Mouse (Mus musculus): ENCODE measurements around the gene Fam207a. TPM values are rescaled to one million over a fixed set of nuclear protein-coding genes. Genes with fewer than 3 reads are reported as not detected.

Gene Fam207a
- 41.2 and 41.8 TPM in 2 replicates for polyA plus RNA-seq (2015; fragmentation: Nextera tagmentation; extraction: Ambion mirVana)

DNA sequence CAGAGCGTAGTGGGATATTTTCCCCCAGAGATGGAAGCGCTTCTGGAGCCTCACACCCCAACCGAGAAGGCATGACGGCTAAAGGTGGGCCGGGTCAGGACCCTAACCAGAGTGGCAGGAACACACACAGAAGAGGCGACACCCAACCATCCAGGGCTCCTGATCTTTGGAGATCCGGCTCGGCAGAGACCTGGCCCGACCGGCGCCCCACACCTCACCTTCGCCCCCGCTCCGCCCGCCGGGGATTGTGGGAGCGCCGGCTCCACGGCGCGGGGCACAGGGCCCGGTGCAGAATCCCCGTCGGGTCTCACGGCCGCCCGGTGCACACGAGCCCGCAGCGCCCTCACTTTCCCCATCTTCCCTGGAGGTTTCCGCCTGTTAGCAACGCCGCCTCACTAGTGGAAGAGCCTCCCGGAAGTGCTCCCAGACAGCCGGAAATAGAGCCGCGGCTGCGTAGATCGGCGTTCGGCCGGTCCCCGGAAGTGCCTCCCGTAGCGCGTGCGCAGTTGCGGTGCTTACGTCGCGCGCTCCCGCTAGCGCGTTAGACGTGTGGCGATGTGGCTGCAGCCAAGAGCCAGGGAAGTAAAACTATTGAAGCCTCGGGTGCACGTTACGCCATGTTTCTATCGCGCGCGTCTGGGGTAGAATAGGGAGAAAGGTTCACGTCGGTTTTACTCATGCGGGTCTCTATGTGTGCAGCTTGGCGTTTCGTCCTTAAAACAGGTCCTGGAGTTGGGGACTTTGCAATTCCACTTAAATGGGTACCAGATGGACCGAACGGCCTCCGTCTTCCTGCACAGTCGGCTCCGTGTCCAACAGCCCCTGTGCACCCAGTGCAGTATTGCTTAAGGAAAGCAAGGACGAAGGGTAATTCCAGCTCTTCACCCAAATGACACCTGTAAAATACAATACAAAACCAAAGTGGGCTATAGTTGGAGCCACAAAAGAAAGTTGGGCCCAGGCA lies at the start of gene Fam207a:
Gene Fam207a (minus strand): TSS at position 401 of the 964 bp plus-strand sequence.
- peak within 1 kb of the TSS; percentile 86 for H3K27ac ChIP-seq
- peak within 1 kb of the TSS; percentile 93 for H3K9ac ChIP-seq
- H3K4me2 ChIP-seq = peak within 1 kb of the TSS; percentile 88
- peak within 1 kb of the TSS; percentile 65 for H3K4me3 ChIP-seq
- ATAC-seq (ENCODE audit: low FRiP score) = peak; percentile 95
- H3K36me3 ChIP-seq = peaks cover 36% of the 10 kb centered on the region
- H3K27me3 ChIP-seq = peaks cover 3% of the 10 kb centered on the region; the same call in 1 of the 2 replicates
- H3K9me3 ChIP-seq = no peaks in the 10 kb centered on the region
- WGBS = under 1% methylated on average over 75 of the region's 75 CpGs
- peaks cover 24% of the 10 kb centered on the region for H3K4me1 ChIP-seq (replicated peaks)

DNA sequence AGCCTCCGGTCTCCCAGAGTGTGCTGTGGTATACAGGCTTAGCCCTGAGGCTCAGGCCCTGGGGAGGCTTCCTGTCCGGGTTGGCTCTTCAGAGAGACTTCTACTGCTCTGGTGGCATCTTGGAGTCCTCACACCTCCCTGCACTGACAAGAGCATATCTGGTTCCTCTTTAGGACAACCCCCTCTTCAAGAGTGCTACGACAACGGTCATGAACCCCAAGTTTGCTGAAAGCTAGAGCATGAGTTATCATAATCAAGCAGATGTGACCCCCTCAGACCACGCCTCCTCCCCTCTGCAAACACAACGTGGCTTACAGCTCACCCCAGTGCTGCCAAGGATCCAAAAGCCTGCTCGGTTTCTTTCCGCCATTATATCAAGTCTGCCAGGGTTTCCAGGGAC lies 49.4 kb upstream of the Fam207a start:
- H3K9ac ChIP-seq = no peak overlapping the region
- 85% methylated on average over 8 of the region's 8 CpGs for WGBS
- no peak overlapping the region for H3K27ac ChIP-seq
- no peak for ATAC-seq (ENCODE audit: low FRiP score)
- no peaks in the 10 kb centered on the region for H3K4me1 ChIP-seq (replicated peaks)
- no peak overlapping the region for H3K4me2 ChIP-seq
- H3K4me3 ChIP-seq = no peak overlapping the region
- H3K36me3 ChIP-seq = no peaks in the 10 kb centered on the region
- no peaks in the 10 kb centered on the region for H3K27me3 ChIP-seq
- H3K9me3 ChIP-seq = no peaks in the 10 kb centered on the region

DNA sequence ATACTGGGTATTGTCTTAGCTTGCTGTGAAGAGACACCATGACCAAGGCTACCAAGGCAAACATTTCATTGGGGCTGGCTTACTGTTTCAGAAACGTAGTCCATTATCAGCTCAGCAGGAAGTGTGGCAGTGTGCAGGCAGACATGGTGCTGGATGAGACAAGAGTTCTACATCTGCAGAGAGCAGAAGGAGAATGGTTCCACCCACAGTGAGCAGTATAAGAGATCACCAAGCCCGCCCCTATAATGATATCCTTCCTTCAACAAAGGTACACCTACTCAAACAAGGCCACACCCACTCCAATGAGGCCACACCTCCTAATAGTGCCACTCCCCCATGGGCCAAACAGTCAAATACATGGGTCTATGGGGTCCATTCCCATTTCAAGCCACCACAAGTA lies 45.9 kb upstream of the Fam207a start:
- Histone ChIP-seq H3K4me1 (replicated peaks) (no peaks in the 10 kb centered on the region), H3K27me3 (no peaks in the 10 kb centered on the region), H3K27ac (no peak overlapping the region), H3K9me3 (no peaks in the 10 kb centered on the region), H3K4me3 (no peak overlapping the region), H3K9ac (no peak overlapping the region), H3K4me2 (no peak overlapping the region), H3K36me3 (no peaks in the 10 kb centered on the region)
- 80% methylated on average over 2 of the region's 2 CpGs for WGBS
- ATAC-seq (ENCODE audit: low FRiP score) = no peak

DNA sequence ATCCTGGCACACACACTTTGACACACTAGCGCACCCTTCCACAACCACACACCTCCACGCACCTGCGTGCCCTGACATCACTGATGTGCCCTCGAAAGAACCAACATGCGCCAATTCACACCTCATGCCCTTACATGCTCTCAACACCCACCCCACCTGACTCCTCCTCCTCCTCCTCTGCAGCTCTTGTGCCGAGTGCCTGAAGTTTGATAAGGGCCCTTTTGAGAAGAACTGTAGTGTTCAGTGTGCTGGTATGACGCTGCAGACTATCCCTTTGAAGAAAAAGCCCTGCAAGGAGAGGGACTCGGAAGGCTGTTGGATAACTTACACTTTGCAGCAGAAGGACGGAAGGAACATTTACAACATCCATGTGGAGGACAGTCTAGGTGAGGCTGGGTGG lies 45.2 kb upstream of the Fam207a start:
- WGBS = 95% methylated on average over 9 of the region's 9 CpGs
- Histone ChIP-seq H3K4me1 (replicated peaks) (no peaks in the 10 kb centered on the region), H3K27me3 (no peaks in the 10 kb centered on the region), H3K4me2 (no peak overlapping the region), H3K9ac (no peak overlapping the region), H3K36me3 (no peaks in the 10 kb centered on the region), H3K27ac (no peak overlapping the region), H3K9me3 (no peaks in the 10 kb centered on the region), H3K4me3 (no peak overlapping the region)
- ATAC-seq (ENCODE audit: low FRiP score) = no peak

DNA sequence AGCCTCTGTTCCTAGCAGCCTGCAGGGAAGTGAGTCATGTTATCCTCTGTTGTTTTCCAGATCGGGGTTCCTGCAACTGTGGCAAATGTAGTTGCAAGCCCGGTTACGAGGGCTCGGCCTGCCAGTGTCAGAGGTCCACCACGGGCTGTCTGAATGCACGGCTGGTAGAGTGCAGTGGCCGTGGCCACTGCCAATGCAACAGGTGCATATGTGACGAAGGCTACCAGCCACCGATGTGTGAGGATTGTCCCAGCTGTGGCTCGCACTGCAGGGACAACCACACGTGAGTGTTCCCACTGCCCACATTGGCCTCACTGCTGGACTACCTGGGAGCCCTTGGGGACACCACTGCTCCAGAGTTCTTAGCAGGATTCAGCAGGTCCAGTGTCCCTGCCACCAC lies 44.5 kb upstream of the Fam207a start:
- no peak overlapping the region for H3K4me2 ChIP-seq
- no peak for ATAC-seq (ENCODE audit: low FRiP score)
- H3K27me3 ChIP-seq = no peaks in the 10 kb centered on the region
- H3K4me3 ChIP-seq = no peak overlapping the region
- no peaks in the 10 kb centered on the region for H3K36me3 ChIP-seq
- 89% methylated on average over 11 of the region's 11 CpGs for WGBS
- H3K9me3 ChIP-seq = no peaks in the 10 kb centered on the region
- H3K4me1 ChIP-seq (replicated peaks) = no peaks in the 10 kb centered on the region
- no peak overlapping the region for H3K9ac ChIP-seq
- no peak overlapping the region for H3K27ac ChIP-seq

DNA sequence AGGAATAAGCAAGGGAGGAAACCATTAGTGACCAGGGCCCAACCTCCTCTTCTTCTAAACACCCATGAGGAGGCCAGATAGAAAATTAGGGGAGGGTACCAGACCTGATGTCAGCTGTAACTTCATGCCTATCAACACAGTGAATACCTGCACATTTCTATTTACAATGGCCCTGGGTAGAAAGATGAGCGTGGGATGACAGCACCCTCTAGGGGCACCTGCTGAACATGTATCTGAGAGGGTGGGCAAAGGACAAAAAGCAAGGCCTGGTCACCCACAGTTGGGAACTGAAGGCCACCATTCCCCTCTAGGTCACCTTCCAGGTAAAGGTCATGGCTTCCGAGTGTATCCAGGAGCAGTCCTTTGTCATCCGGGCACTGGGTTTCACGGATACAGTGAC lies 42.1 kb upstream of the Fam207a start:
- Histone ChIP-seq H3K9ac (no peak overlapping the region), H3K4me1 (replicated peaks) (no peaks in the 10 kb centered on the region), H3K9me3 (no peaks in the 10 kb centered on the region), H3K4me2 (no peak overlapping the region), H3K27ac (no peak overlapping the region), H3K27me3 (no peaks in the 10 kb centered on the region), H3K4me3 (no peak overlapping the region), H3K36me3 (no peaks in the 10 kb centered on the region)
- ATAC-seq (ENCODE audit: low FRiP score) = no peak
- 87% methylated on average over 4 of the region's 4 CpGs for WGBS

DNA sequence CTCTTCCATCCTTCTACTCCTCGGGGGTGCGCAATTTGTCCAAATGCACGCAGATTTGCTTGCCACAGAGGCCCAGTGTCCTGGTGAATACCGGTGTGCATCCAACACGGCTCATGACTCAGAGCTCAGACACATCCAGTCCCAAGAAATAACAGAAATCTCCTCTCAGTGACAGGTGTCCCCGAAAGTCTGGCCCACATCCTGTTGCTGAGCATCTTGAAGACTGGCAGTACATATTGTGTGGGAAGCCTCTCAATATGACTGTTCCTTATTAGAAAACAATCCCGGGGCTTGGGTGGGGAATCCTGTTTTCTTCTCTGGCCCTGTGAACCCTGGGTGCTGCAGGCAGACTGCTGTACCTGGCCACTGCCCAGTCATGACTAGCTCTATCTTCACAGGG lies 41.0 kb upstream of the Fam207a start:
- no peak overlapping the region for H3K4me3 ChIP-seq
- ATAC-seq (ENCODE audit: low FRiP score) = no peak
- no peaks in the 10 kb centered on the region for H3K4me1 ChIP-seq (replicated peaks)
- 94% methylated on average over 7 of the region's 7 CpGs for WGBS
- no peaks in the 10 kb centered on the region for H3K36me3 ChIP-seq
- no peak overlapping the region for H3K9ac ChIP-seq
- no peaks in the 10 kb centered on the region for H3K27me3 ChIP-seq
- H3K9me3 ChIP-seq = no peaks in the 10 kb centered on the region
- H3K27ac ChIP-seq = no peak overlapping the region
- H3K4me2 ChIP-seq = no peak overlapping the region

DNA sequence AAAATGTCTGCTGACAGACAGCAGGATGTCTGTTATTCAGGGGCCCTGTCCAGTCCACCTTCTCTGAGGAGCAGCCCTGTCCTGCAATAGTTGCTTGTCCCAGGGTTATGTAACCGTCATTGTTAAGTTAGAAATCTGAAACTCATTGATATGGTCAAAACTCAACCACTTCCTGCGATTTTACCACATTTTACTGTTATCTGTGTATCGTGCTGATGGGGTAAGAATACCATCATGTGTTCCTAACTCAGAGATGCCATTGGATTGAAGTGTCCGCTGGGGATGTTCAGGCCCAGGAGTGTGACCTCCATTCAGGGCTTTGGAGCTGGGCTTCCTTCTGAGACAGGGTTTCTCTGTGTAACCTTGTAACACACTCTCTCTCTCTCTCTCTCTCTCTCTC lies 39.3 kb upstream of the Fam207a start:
- no peaks in the 10 kb centered on the region for H3K36me3 ChIP-seq
- ATAC-seq (ENCODE audit: low FRiP score) = no peak
- H3K4me1 ChIP-seq (replicated peaks) = no peaks in the 10 kb centered on the region
- H3K9me3 ChIP-seq = no peaks in the 10 kb centered on the region
- no peak overlapping the region for H3K4me3 ChIP-seq
- H3K27me3 ChIP-seq = no peaks in the 10 kb centered on the region
- no peak overlapping the region for H3K27ac ChIP-seq
- H3K9ac ChIP-seq = no peak overlapping the region
- 92% methylated on average over 4 of the region's 4 CpGs for WGBS
- H3K4me2 ChIP-seq = no peak overlapping the region

DNA sequence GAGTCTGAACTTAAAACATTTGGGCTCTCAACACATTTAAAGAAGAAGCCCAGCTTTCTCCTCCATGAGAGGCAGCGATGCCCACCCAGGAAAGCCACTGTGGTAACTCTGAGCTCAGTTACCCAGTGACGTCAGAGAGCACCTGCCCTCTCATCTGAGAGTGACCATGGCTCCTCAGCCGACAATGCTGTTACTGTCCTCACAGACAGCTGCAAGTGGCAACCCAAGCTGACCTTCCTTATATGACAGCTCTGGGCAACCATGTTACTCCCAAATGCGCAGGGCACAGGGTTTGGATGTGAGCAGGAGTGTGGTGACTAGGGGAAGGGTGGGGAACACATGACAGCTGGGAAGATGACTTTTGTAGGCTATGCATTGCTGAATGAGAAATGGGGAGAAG lies 37.7 kb upstream of the Fam207a start:
- Histone ChIP-seq H3K27me3 (no peaks in the 10 kb centered on the region), H3K36me3 (no peaks in the 10 kb centered on the region), H3K9ac (no peak overlapping the region), H3K4me3 (no peak overlapping the region), H3K9me3 (no peaks in the 10 kb centered on the region), H3K27ac (no peak overlapping the region), H3K4me1 (replicated peaks) (no peaks in the 10 kb centered on the region), H3K4me2 (no peak overlapping the region)
- ATAC-seq (ENCODE audit: low FRiP score) = no peak
- 85% methylated on average over 4 of the region's 4 CpGs for WGBS

DNA sequence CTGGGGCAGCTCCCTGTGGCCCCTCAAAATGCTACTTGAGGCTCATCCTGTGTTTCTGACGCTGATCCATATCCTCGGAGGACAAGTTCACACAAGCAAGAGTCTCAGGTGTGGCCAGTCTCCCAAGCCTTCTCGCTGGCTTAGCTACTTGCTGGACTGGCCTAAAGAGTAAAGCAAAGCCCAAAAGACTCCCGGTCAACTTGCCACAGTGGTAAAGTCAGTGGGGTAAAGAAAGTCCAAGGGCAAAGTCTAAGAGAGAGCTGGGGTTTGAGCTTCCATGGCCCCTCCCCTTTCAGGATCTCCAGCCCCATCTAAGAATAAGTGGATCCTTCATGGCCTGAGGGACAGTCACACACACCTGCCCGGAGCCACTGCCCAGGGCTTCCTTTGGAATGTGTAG lies 36.6 kb upstream of the Fam207a start:
- no peak overlapping the region for H3K4me3 ChIP-seq
- no peaks in the 10 kb centered on the region for H3K4me1 ChIP-seq (replicated peaks)
- no peak for ATAC-seq (ENCODE audit: low FRiP score)
- 86% methylated on average over 5 of the region's 5 CpGs for WGBS
- H3K27me3 ChIP-seq = no peaks in the 10 kb centered on the region
- no peaks in the 10 kb centered on the region for H3K9me3 ChIP-seq
- no peak overlapping the region for H3K27ac ChIP-seq
- no peak overlapping the region for H3K9ac ChIP-seq
- no peak overlapping the region for H3K4me2 ChIP-seq
- H3K36me3 ChIP-seq = no peaks in the 10 kb centered on the region

DNA sequence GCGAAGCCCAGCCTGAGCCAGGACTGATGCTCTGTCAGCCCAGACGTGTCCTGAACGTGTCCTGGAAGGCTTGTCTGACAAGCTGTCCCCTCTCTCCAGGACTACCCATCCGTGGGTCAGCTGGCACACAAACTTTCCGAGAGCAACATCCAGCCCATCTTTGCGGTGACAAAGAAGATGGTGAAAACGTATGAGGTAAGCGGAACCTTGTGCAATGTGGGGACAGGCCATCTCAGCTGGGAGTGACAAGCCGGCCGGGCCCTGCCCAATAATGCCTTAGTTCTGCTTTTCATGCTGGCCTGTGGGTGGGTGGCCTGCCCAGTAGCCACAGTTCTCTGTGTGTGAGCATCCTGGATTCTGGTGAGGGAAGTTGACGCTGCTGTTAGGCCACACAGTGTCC lies 35.3 kb upstream of the Fam207a start:
- Histone ChIP-seq H3K4me2 (no peak overlapping the region), H3K9me3 (no peaks in the 10 kb centered on the region), H3K9ac (no peak overlapping the region; the same call in 1 of the 2 replicates), H3K36me3 (no peaks in the 10 kb centered on the region), H3K27ac (no peak overlapping the region), H3K4me3 (no peak overlapping the region), H3K4me1 (replicated peaks) (no peaks in the 10 kb centered on the region), H3K27me3 (no peaks in the 10 kb centered on the region)
- WGBS = 81% methylated on average over 11 of the region's 11 CpGs
- ATAC-seq (ENCODE audit: low FRiP score) = no peak

DNA sequence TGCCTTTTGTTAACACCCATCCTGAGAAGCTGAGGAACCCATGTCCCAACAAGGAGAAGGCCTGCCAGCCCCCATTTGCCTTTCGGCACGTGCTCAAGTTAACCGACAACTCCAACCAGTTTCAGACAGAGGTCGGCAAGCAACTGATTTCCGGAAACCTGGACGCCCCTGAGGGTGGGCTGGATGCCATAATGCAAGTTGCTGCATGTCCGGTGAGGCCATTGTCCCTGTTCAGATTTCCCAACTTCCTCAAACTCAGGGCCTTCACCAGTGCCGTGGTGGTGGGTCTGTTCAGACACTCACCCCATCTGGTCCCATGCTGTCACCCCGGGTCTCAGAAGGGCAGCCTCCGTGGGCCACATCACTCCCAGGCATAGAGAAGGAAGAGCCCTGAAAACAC lies 33.0 kb upstream of the Fam207a start:
- no peak overlapping the region for H3K4me3 ChIP-seq
- no peak overlapping the region for H3K27ac ChIP-seq
- no peak overlapping the region for H3K9ac ChIP-seq
- WGBS = 88% methylated on average over 10 of the region's 10 CpGs
- no peaks in the 10 kb centered on the region for H3K9me3 ChIP-seq
- H3K4me1 ChIP-seq (replicated peaks) = no peaks in the 10 kb centered on the region
- no peaks in the 10 kb centered on the region for H3K36me3 ChIP-seq
- no peak overlapping the region for H3K4me2 ChIP-seq
- H3K27me3 ChIP-seq = no peaks in the 10 kb centered on the region
- no peak for ATAC-seq (ENCODE audit: low FRiP score)

DNA sequence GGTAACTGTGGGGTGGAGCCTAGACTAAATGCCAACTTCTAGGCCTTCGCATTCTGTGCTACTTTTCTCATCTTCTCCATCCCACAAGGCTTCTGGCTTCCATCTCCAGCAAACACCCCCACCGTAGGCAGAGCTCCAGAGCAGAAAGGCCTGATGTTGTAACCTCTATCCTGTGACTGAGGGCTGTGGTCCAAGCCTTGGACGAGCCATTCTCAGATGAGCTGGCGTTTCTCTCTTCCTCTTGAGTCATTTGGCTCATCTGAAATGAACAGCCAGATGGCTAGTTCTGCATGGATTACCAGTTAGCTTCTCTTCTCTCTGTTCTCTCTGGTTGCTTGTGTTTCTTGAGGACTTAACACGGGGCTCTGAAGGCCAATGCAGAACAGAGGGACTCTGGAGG lies 29.3 kb upstream of the Fam207a start:
- no peak overlapping the region for H3K4me2 ChIP-seq
- no peaks in the 10 kb centered on the region for H3K36me3 ChIP-seq
- H3K27ac ChIP-seq = no peak overlapping the region
- no peak for ATAC-seq (ENCODE audit: low FRiP score)
- no peak overlapping the region for H3K4me3 ChIP-seq
- H3K9me3 ChIP-seq = no peaks in the 10 kb centered on the region
- H3K9ac ChIP-seq = no peak overlapping the region
- no peaks in the 10 kb centered on the region for H3K27me3 ChIP-seq
- 82% methylated on average over 5 of the region's 5 CpGs for WGBS
- H3K4me1 ChIP-seq (replicated peaks) = no peaks in the 10 kb centered on the region

Data from hindbrain, embryonic 13.5 days (tissue).